Mouse (Mus musculus): Measurements from ENCODE around the gene Tas2r130. TPM values are rescaled to one million over a fixed set of nuclear protein-coding genes. Genes with fewer than 3 reads are reported as not detected.
"Not testable (repeated sequence)": the region's sequence is repeated elsewhere in the genome, so short reads cannot be mapped to it uniquely, and the experiment has no call there.

The Tas2r130 gene
- polyA plus RNA-seq (2014; fragmentation: Nextera tagmentation; extraction: Ambion mirVana), result not detected in 2 replicates

DNA sequence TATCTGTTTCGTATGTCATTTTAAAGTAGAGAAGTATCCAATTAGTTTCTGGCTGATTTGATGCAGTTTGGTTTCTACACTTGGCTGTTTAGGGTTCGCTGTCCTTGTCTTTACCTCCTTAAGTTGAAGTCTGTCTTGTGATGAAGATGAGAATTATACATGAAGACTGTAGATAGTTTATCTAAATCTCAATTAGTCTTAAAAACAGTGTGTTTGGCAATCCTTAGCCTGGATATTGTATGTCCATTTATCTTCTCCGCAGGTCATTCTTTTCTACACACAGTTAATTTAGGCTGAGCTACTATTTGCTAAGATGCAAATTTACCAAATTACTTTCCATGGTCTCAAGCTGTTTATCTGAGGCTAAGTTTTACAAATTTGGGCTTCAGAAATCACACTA is at the start of gene Tas2r130:
Gene Tas2r130, minus strand, starts transcription at position 101 of the 400 bp plus-strand sequence.
- H3K4me2 ChIP-seq (ENCODE audit: low read depth, low read length), result no peak within 1 kb of the TSS
- DNase-seq (ENCODE audit: low spot score) (no peak), ATAC-seq (ENCODE audit: low read depth) (no peak)
- no peaks in the 10 kb centered on the region for H3K27me3 ChIP-seq (replicated peaks; ENCODE audit: control insufficient read depth, insufficient read depth, low read length)
- H3K9me3 ChIP-seq (ENCODE audit: control insufficient read depth, low read length), result 0 out of 2 replicates have a peak, but pooled peaks cover 4% of the 10 kb centered on the region
- H3K27ac ChIP-seq (replicated peaks; ENCODE audit: low read depth, low read length), result no peak within 1 kb of the TSS
- 74% methylated on average over 3 of the region's 3 CpGs for WGBS
- no peaks in the 10 kb centered on the region for H3K4me1 ChIP-seq (ENCODE audit: control insufficient read depth, insufficient read depth, low read length)
- H3K4me3 ChIP-seq (ENCODE audit: low read depth, low read length), result no peak within 1 kb of the TSS
- H3K36me3 ChIP-seq (ENCODE audit: control insufficient read depth, insufficient read depth, low read length), result no peaks in the 10 kb centered on the region
- H3K9ac ChIP-seq (ENCODE audit: low read depth, low read length), result no peak within 1 kb of the TSS

DNA sequence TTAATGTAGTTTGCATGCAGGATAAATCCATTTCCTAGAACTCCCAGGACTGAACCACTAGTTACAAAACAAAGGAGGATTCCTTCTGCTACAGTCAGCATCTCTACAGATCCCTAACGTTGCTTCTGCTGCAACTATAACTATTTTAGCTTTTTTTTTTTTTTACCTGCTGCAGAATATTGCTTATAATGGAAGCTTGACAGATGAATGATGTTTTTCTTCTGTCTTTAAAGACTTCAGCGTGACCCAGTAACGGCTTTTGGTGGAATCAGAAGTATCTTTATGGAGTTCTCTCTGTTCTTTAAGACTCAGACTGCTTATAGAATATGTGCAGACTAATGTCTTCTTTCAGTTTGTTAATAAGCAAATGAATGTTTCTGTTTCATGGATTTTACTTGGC is 48.1 kb upstream of the Tas2r130 start, which contains the start of gene Tas2r106:
Gene Tas2r106, minus strand, starts transcription at position 101 of the 400 bp plus-strand sequence.
- Histone ChIP-seq H3K4me3 (ENCODE audit: low read depth, low read length) (no peak within 1 kb of the TSS), H3K9ac (ENCODE audit: low read depth, low read length) (no peak within 1 kb of the TSS), H3K4me1 (ENCODE audit: control insufficient read depth, insufficient read depth, low read length) (no peaks in the 10 kb centered on the region), H3K36me3 (ENCODE audit: control insufficient read depth, insufficient read depth, low read length) (no peaks in the 10 kb centered on the region), H3K4me2 (ENCODE audit: low read depth, low read length) (no peak within 1 kb of the TSS), H3K9me3 (ENCODE audit: control insufficient read depth, low read length) (peaks cover 20% of the 10 kb centered on the region; the same call in 1 of the 2 replicates), H3K27me3 (replicated peaks; ENCODE audit: control insufficient read depth, insufficient read depth, low read length) (no peaks in the 10 kb centered on the region), H3K27ac (replicated peaks; ENCODE audit: low read depth, low read length) (no peak within 1 kb of the TSS)
- ATAC-seq (ENCODE audit: low read depth) (no peak), DNase-seq (ENCODE audit: low spot score) (no peak)
- WGBS, result 74% methylated on average over 3 of the region's 3 CpGs

DNA sequence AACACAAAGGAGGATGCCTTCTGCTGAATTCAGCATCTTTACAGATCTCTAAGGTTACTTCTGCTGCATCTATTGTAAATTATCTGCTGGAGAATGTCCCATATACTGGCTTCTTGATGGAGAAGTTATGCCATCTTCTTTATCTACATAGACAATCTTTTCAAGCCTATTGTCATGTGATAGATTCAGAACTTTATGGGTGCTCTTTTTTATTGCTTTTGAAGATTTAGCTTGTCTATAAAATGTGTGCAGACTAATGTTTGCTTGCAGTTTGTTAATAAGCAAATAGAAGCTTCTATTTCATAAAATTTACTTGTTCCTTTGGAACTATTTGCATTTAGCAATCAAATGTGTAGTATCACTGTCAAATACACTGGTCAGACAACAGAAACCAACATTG is 29.3 kb upstream of the Tas2r130 start, which contains the start of gene Tas2r107:
Gene Tas2r107, minus strand, starts transcription at position 101 of the 400 bp plus-strand sequence.
- Histone ChIP-seq H3K27ac (replicated peaks; ENCODE audit: low read depth, low read length) (no peak within 1 kb of the TSS), H3K27me3 (replicated peaks; ENCODE audit: control insufficient read depth, insufficient read depth, low read length) (no peaks in the 10 kb centered on the region), H3K4me2 (ENCODE audit: low read depth, low read length) (no peak within 1 kb of the TSS), H3K4me1 (ENCODE audit: control insufficient read depth, insufficient read depth, low read length) (no peaks in the 10 kb centered on the region), H3K9me3 (ENCODE audit: control insufficient read depth, low read length) (0 out of 2 replicates have a peak, but pooled peaks cover 2% of the 10 kb centered on the region), H3K4me3 (ENCODE audit: low read depth, low read length) (no peak within 1 kb of the TSS), H3K9ac (ENCODE audit: low read depth, low read length) (no peak within 1 kb of the TSS), H3K36me3 (ENCODE audit: control insufficient read depth, insufficient read depth, low read length) (no peaks in the 10 kb centered on the region)
- DNase-seq (ENCODE audit: low spot score) (no peak), ATAC-seq (ENCODE audit: low read depth) (no peak)

DNA sequence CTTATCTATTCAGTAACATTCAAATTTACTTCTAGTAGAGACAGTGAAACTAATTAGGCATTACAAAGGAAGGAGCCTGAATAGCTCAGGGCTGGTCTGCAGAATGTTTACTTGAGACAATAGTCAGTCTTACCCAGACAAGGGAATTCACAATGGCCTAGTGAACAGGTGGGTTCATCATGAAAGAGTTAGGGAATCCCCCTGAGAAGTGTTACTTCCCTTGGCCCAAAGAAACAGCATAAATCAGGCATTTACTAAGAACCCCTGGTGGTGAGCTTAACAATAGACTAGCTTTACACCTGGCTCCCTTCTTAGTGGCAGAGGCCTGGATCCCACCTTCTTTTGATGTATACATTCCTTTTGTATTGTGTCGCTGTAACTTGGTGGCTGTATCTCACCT is 20.8 kb downstream of the Tas2r130 start:
- not testable (repeated sequence) for DNase-seq (ENCODE audit: low spot score); H3K9ac ChIP-seq (ENCODE audit: low read depth, low read length); H3K27ac ChIP-seq (replicated peaks; ENCODE audit: low read depth, low read length); ATAC-seq (ENCODE audit: low read depth); H3K4me3 ChIP-seq (ENCODE audit: low read depth, low read length); H3K4me2 ChIP-seq (ENCODE audit: low read depth, low read length); H3K36me3 ChIP-seq (ENCODE audit: control insufficient read depth, insufficient read depth, low read length); H3K9me3 ChIP-seq (ENCODE audit: control insufficient read depth, low read length); H3K4me1 ChIP-seq (ENCODE audit: control insufficient read depth, insufficient read depth, low read length); H3K27me3 ChIP-seq (replicated peaks; ENCODE audit: control insufficient read depth, insufficient read depth, low read length)
- WGBS, result 88% methylated on average over 1 of the region's 1 CpGs

DNA sequence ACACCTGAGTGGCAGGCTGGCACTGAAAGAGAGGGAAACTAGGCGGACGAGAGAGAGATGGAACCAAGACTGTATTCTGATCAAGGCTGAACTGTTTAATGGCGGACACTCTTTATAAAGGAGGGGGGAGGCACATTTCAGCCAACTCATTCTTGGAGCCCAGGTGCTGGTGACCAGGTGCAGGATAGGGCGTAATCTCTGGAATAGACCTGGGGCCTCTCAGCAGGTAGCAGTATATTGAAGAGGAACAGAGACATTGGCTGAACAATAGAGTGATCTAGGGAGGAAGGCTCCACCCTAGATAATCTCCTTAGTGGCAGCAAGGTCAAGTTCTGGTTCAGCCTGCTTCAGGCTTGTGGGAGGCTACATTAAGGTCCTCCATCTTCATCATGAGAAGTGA is 25.9 kb downstream of the Tas2r130 start:
- no peak for ATAC-seq (ENCODE audit: low read depth)
- Histone ChIP-seq H3K9ac (ENCODE audit: low read depth, low read length) (no peak overlapping the region), H3K36me3 (ENCODE audit: control insufficient read depth, insufficient read depth, low read length) (no peaks in the 10 kb centered on the region), H3K4me3 (ENCODE audit: low read depth, low read length) (no peak overlapping the region), H3K27ac (replicated peaks; ENCODE audit: low read depth, low read length) (no peak overlapping the region), H3K4me2 (ENCODE audit: low read depth, low read length) (no peak overlapping the region), H3K27me3 (replicated peaks; ENCODE audit: control insufficient read depth, insufficient read depth, low read length) (no peaks in the 10 kb centered on the region), H3K9me3 (ENCODE audit: control insufficient read depth, low read length) (0 out of 2 replicates have a peak, but pooled peaks cover 8% of the 10 kb centered on the region), H3K4me1 (ENCODE audit: control insufficient read depth, insufficient read depth, low read length) (no peaks in the 10 kb centered on the region)
- 87% methylated on average over 4 of the region's 4 CpGs for WGBS
- DNase-seq (ENCODE audit: low spot score), result no peak

Other genes starting within 250 kb of the Tas2r130 start
- gene Ybx3, start 242.4 kb downstream of the Tas2r130 start, polyA plus RNA-seq (2014; fragmentation: Nextera tagmentation; extraction: Ambion mirVana), result 67.8 and 90.2 TPM in 2 replicates
- gene 5430401F13Rik, start 144.5 kb downstream of the Tas2r130 start, polyA plus RNA-seq (2014; fragmentation: Nextera tagmentation; extraction: Ambion mirVana), result 0.55 and 3.7 TPM in 2 replicates
- 1.9 and 6.4 TPM in 2 replicates for gene Gm6619, start 144.5 kb downstream of the Tas2r130 start, polyA plus RNA-seq (2014; fragmentation: Nextera tagmentation; extraction: Ambion mirVana)
- gene Tas2r107, start 29.2 kb upstream of the Tas2r130 start, polyA plus RNA-seq (2014; fragmentation: Nextera tagmentation; extraction: Ambion mirVana), result not detected in 2 replicates
- gene Tas2r106, start 48.0 kb upstream of the Tas2r130 start, polyA plus RNA-seq (2014; fragmentation: Nextera tagmentation; extraction: Ambion mirVana), result not detected in 2 replicates
- gene Tas2r104, start 54.8 kb upstream of the Tas2r130 start, polyA plus RNA-seq (2014; fragmentation: Nextera tagmentation; extraction: Ambion mirVana), result not detected in 2 replicates
- gene Tas2r105, start 56.6 kb upstream of the Tas2r130 start, polyA plus RNA-seq (2014; fragmentation: Nextera tagmentation; extraction: Ambion mirVana), result not detected in 2 replicates
- not detected in 2 replicates for gene Tas2r114, start 59.2 kb upstream of the Tas2r130 start, polyA plus RNA-seq (2014; fragmentation: Nextera tagmentation; extraction: Ambion mirVana)